Mouse (Mus musculus) intestine, postnatal 0 days (tissue): ENCODE data around the gene Kxd1. TPM values are rescaled to one million over a fixed set of nuclear protein-coding genes. Genes with fewer than 3 reads are reported as not detected.

Experiments used
- ATAC-seq: fragments of 200-750 bp; cut with Nextera tagmentation; 2 replicates; pipeline ENCODE4 v1.8.0; 2017; ENCODE audit warnings: mild to moderate bottlenecking, moderate TSS enrichment, moderate library complexity
- H3K27ac ChIP-seq: fragments of 300-500 bp; sonication (generic); 2 replicates; pipeline ENCODE4 v1.5.1; 2014; ENCODE audit warnings: mild to moderate bottlenecking, low read depth, low read length, moderate library complexity
- H3K27me3 ChIP-seq: fragments of 300-500 bp; sonication (generic); replicated peaks from 2 replicates; pipeline ENCODE4 v1.6.1; 2014; ENCODE audit warnings: low read length, mixed read lengths; ENCODE audit not compliant: control insufficient read depth, insufficient read depth
- H3K36me3 ChIP-seq: fragments of 300-500 bp; sonication (generic); 2 replicates; pipeline ENCODE4 v1.6.1; 2014; ENCODE audit warnings: mild to moderate bottlenecking, moderate library complexity; ENCODE audit not compliant: control insufficient read depth, insufficient read depth
- H3K4me1 ChIP-seq: fragments of 300-500 bp; sonication (generic); replicated peaks from 2 replicates; pipeline ENCODE4 v1.6.1; 2014; ENCODE audit warnings: antibody characterized with exemption, low read length, mixed read lengths; ENCODE audit not compliant: control insufficient read depth, insufficient read depth
- H3K4me2 ChIP-seq: fragments of 300-500 bp; sonication (generic); replicated peaks from 2 replicates; pipeline ENCODE4 v1.6.1; 2014; ENCODE audit warnings: low read depth, mild to moderate bottlenecking, moderate library complexity
- H3K4me3 ChIP-seq: fragments of 300-500 bp; sonication (generic); 2 replicates; pipeline ENCODE4 v1.5.1; 2014; ENCODE audit warnings: low read depth, low read length
- H3K9ac ChIP-seq: fragments of 300-500 bp; sonication (generic); 2 replicates; pipeline ENCODE4 v1.6.1; 2014; ENCODE audit warnings: mild to moderate bottlenecking, low read depth, low read length
- H3K9me3 ChIP-seq: fragments of 300-500 bp; sonication (generic); 2 replicates; pipeline ENCODE4 v1.6.1; 2016; ENCODE audit warnings: mixed run types; ENCODE audit not compliant: control insufficient read depth
- CTCF ChIP-seq: sonication (generic); IDR thresholded peaks from 2 replicates; pipeline ENCODE4 v1.5.1; 2016; ENCODE audit warnings: low read depth, mild to moderate bottlenecking, control low read depth, antibody characterized with exemption, moderate library complexity
- WGBS: fragments of 180-500 bp; shearing (Covaris S2); extraction: QIAGEN DNeasy Blood & Tissue Kit; methylation state at CpG from one replicate; pipeline ENCODE4 v1.1.7; 2014; 5-methylcytosine and 5-hydroxymethylcytosine counted together
- polyA plus RNA-seq: library from polyadenylated mRNA; unstranded; fragments of >200 nt; fragmentation: Nextera tagmentation; extraction: Ambion mirVana; gene quantifications from 2 replicates; pipeline ENCODE4 v1.2.1, GENCODE M21; 2015

Kxd1 gene
- polyA plus RNA-seq, 1 experiment from 2014 or later: 46.4 TPM

GRCm38 (mm10) chr8:70541081-70541480, 13.3 kb upstream of the Kxd1 start:
- H3K4me1 ChIP-seq: peaks cover 10% of the 10 kb centered on the region
- no peaks in the 10 kb centered on the region for H3K9me3 ChIP-seq
- peak overlapping the region; percentile 91 for H3K27ac ChIP-seq
- H3K4me3 ChIP-seq: peak overlapping the region; percentile 82
- H3K27me3 ChIP-seq: no peaks in the 10 kb centered on the region
- H3K4me2 ChIP-seq: peak overlapping the region; percentile 91
- no peak for TF ChIP-seq CTCF
- no peak for ATAC-seq
- 66% methylated on average over 5 of the region's 5 CpGs for WGBS
- H3K9ac ChIP-seq: no peak overlapping the region
- H3K36me3 ChIP-seq: peaks cover 8% of the 10 kb centered on the region; the same call in 1 of the 2 replicates

GRCm38 (mm10) chr8:70540507-70541071, 12.8 kb upstream of the Kxd1 start:
- Histone ChIP-seq H3K27me3 (no peaks in the 10 kb centered on the region), H3K4me3 (peak overlapping the region; percentile 82), H3K36me3 (peaks cover 11% of the 10 kb centered on the region; the same call in 1 of the 2 replicates), H3K4me2 (peak overlapping the region; percentile 91), H3K4me1 (peaks cover 10% of the 10 kb centered on the region), H3K9me3 (no peaks in the 10 kb centered on the region), H3K27ac (peak overlapping the region; percentile 91), H3K9ac (peak overlapping the region; percentile 84)
- ATAC-seq: peak; percentile 10; the same call in 1 of the 2 replicates
- WGBS: 17% methylated on average over 7 of the region's 7 CpGs
- TF ChIP-seq CTCF: no peak

GRCm38 (mm10) chr8:70540013-70540506, 12.3 kb upstream of the Kxd1 start:
- no peak for TF ChIP-seq CTCF
- Histone ChIP-seq H3K9me3 (no peaks in the 10 kb centered on the region), H3K36me3 (peaks cover 16% of the 10 kb centered on the region), H3K27me3 (no peaks in the 10 kb centered on the region), H3K9ac (peak overlapping the region; percentile 84), H3K4me3 (peak overlapping the region; percentile 82), H3K4me2 (peak overlapping the region; percentile 91), H3K27ac (peak overlapping the region; percentile 91), H3K4me1 (peaks cover 10% of the 10 kb centered on the region)
- no peak for ATAC-seq
- 6% methylated on average over 4 of the region's 4 CpGs for WGBS

GRCm38 (mm10) chr8:70539077-70539813, 11.5 kb upstream of the Kxd1 start, which contains the start of gene Ell:
TSS of gene Ell (plus strand) at chr8:70539457.
- H3K4me1 ChIP-seq: peaks cover 7% of the 10 kb centered on the region
- peak within 1 kb of the TSS; percentile 91 for H3K4me2 ChIP-seq
- no peaks in the 10 kb centered on the region for H3K9me3 ChIP-seq
- peaks cover 25% of the 10 kb centered on the region for H3K36me3 ChIP-seq
- whole genome bisulfite sequencing: under 1% methylated on average over 57 of the region's 58 CpGs
- no peaks in the 10 kb centered on the region for H3K27me3 ChIP-seq
- 0 out of 2 replicates have a peak, but pooled peaks have one; percentile 7 for TF ChIP-seq CTCF
- ATAC-seq: peak; percentile 88
- peak within 1 kb of the TSS; percentile 82 for H3K4me3 ChIP-seq
- H3K9ac ChIP-seq: peak within 1 kb of the TSS; percentile 84
- H3K27ac ChIP-seq: peak within 1 kb of the TSS; percentile 91

- no peak for TF ChIP-seq CTCF
- ATAC-seq: peak; percentile 64
- H3K4me3 ChIP-seq: peak overlapping the region; percentile 82
- H3K9ac ChIP-seq: peak overlapping the region; percentile 84
- H3K27ac ChIP-seq: peak overlapping the region; percentile 91
- WGBS: under 1% methylated on average over 32 of the region's 32 CpGs
- peaks cover 31% of the 10 kb centered on the region for H3K36me3 ChIP-seq
- H3K4me1 ChIP-seq: peaks cover 1% of the 10 kb centered on the region
- H3K4me2 ChIP-seq: peak overlapping the region; percentile 91
- no peaks in the 10 kb centered on the region for H3K9me3 ChIP-seq
- no peaks in the 10 kb centered on the region for H3K27me3 ChIP-seq
These were observed 10.9 kb upstream of the Kxd1 start for GRCm38 (mm10) chr8:70538633-70539076.

- Histone ChIP-seq H3K27me3 (no peaks in the 10 kb centered on the region), H3K4me2 (peak overlapping the region; percentile 91), H3K9me3 (no peaks in the 10 kb centered on the region), H3K36me3 (peaks cover 35% of the 10 kb centered on the region), H3K4me3 (peak overlapping the region; percentile 82), H3K4me1 (no peaks in the 10 kb centered on the region; the same call in 1 of the 2 replicates), H3K9ac (peak overlapping the region; percentile 84), H3K27ac (peak overlapping the region; percentile 91)
- 5% methylated on average over 24 of the region's 24 CpGs for WGBS
- TF ChIP-seq CTCF: no peak
- ATAC-seq: peak; percentile 22
These were observed 10.3 kb upstream of the Kxd1 start for GRCm38 (mm10) chr8:70538024-70538579.
